Mouse (Mus musculus) liver, embryonic 14 days (tissue): ENCODE data around the gene Trim65. TPM values are rescaled to one million over a fixed set of nuclear protein-coding genes. Genes with fewer than 3 reads are reported as not detected.

Experiments
- polyA plus RNA-seq: library from polyadenylated mRNA; depleted of rRNA; stranded (reverse); fragments of >200 nt; gene quantifications from 2 replicates; pipeline ENCODE4 v1.2.3, GENCODE M21; 2012; rRNA removed

Trim65 gene
- 1.2 and 1.4 TPM in 2 replicates for polyA plus RNA-seq

DNA sequence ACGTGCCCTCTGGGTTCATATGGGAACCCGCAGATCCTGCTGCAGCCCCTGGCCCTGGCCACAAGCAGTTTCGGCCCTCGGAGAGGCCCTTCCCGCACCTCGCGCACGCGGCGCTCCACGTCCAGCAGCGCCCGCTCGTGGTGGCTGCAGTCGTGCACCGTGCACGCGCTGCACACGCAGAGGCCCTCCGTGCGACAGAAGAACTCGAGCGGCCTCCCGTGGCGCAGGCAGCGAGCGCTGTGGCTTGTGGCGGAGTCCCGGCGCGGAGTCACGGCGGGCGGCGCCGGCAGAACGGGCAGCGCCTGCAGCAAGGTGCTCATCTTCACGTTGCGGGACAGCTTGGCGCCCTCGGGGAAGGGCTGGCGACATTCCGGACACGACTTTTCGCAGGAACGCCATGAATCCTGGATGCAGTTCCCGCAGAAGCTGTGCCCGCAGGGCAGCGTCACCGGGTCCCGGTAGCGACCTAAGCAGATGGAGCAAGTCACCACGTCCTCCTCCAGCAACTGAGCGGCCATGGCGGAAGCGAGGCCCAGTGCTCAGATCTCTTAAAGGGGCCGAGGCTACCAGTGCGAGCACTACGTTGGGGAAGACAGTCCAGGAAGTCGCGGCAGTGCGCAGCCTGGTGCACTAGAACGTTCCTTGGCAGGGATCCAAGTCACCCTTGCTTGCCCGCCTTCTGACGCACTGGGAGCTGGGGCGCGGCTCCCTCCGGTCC is at the start of gene Trim65:
Trim65 (minus strand) TSS at position 641 of the 718 bp plus-strand sequence.

GRCm38 (mm10) chr11:116167884-116168439 is 37.0 kb upstream of the Trim65 start, which contains the start of gene Fbf1:
Gene Fbf1, minus strand, starts transcription at chr11:116168166.

DNA sequence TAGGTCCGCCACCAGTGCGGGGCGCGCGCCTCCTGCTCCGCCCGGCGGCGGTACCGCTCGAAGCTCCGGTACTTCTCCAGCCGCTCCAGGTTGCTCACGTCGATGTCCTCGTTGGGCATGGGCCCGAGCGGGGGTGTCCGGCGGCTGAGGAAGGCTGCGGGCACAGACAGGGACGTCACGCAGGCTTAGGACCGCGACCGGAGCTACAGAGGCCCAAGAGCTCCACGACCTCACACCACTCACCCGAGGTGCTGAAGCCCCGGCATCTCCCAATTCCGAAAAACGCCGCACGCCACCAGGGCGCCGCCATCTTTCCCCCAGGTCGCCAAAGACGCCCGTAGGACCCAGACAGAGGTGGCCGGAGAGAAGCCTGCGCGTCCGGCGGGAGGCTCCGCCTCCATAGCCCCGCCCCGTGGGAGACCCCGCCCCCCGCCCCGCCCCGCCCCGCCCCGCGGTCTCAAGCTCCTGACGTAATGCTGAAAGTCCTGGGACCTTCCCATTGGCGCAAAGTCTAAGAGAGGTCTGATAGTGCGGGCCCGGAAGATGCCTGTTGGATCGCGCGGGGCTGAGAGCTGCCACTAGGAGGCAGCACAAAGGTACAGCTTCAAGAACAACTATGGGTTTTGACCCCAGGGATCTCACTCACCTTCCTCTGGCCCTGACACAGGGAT is 7.7 kb upstream of the Trim65 start, which contains the start of gene Mrpl38:
Mrpl38 (minus strand) TSS at position 401 of the 671 bp plus-strand sequence.

DNA sequence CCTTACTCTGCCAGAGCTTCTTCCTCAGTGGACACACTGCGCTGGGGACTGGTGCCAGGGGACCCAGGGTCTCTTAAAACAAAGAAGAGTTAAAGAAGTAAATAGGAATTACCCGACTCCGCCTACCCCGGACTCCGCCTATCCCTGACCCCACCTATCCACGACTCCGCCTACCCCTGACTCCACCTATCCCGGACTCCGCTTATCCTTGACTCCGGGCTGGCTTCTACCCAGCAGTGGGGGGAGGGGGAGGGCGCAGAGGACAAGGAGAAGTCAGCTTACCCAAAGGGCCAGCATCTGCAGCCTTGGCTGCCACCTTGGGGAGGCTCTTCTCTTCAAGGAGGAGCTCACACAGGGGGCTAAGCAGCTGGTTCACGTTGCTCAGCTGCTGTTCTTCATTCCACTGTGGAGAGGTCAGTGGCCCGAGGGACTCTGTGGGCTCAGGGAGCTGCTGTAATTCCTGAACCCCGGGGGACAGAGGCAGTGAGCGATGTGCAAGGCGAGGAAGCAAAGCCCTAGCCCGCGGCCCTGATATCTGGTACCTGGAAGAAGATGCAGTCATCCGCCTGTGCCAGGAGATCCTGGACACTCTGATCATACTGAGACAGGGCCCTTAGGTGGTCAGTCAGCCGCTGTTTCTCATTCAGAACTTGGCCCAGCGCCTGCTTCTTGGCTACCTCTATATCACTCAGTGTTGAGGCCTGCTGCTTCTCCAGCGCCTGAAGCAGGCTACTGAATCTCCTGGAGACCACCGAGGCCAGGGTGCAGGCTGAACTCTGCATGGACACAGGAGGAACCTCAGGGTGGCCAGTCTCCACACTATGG is 3.6 kb downstream of the Trim65 start, which contains the start of gene Trim47:
Trim47 (minus strand) TSS at position 55 of the 825 bp plus-strand sequence.

DNA sequence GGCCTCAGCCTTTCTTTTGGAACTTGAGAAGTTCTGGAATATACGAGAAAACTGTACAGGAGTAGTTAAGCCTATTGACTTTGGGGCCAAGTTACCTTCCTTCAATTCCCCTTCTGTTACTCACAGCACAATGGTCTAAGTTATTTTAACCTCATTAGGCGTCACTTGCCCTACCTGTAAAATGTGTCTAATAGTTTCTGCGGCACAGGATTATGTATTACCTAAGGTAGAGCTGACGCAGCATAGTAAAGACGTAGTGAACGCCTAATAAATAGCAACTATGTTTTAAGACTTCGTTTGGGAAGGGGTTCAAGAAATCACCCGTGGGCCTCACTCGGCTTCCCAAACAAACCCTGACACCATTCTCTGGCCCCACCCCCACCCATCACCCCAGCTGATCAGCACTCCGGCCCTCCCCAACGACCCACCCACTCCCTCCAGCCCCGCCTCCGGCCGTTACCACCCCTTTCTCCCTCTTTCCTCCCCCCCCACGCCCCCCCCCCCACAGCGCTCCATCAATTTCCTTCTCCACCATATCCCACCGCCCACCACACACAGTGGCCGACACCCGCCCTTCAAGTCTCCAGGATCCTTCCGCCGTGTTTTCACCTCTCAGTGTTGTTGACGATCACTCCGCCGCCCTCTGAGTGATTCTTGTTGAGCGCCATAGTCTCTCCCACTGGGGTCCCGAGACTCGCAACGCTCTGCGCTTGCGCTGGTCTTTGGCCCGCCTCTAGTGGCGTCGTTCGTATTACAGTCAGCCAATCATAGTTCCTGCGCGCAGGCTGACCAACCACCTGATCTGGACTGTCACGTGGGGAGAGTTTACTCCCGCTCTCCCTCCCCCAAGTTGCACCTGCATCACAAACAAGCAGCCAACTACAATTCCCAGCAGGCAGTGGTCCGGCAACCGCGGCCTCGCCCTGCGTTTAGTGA is 44.4 kb downstream of the Trim65 start, which contains the start of gene Wbp2:
Wbp2 (minus strand) TSS at position 738 of the 936 bp plus-strand sequence.

DNA sequence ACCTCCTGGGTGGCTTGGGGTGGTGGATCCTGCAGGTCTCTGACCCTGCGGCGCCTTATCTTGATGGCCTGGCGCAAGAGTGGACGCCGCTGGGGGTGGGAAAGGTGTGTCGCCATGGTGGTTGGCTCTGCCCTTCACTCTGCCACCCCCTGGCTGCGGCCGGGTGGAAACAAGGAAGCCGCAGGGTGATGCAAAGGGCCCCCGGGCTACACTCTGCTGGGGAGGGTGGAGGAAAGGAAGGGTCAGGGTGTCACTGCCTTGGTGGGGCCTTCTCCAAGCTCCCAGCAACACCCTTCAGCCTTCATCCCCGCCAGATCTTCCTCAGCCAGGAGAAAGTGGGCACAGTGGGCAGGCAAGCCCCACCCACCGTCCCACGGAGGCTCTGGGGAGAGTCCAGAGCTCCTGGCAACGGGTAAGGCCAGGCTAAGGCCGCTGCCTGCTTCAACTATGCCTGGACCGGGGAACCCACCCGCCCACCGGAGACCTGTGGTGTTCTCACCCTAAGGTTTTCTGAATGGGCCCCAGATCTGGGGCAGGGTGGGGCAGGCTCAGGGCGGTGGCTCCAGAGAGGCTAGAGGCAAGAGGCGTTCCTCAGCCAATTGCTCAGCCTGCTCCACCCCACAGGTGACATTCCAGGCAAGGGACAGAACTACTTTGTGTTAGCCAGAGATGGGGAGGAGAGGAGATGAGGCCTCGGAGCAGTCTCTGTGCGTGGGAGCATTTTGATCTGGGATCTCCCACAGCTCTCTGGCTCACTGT is 53.3 kb downstream of the Trim65 start, which contains the start of gene Unc13d:
Unc13d (minus strand) TSS at position 516 of the 759 bp plus-strand sequence.

Other genes with a start within 250 kb of the Trim65 start
- gene Smim5, start 231.2 kb downstream of the Trim65 start, polyA plus RNA-seq = 21.1 and 25.1 TPM in 2 replicates
- gene Smim6, start 219.1 kb downstream of the Trim65 start, polyA plus RNA-seq = 1.4 and 2.2 TPM in 2 replicates
- 25.8 and 29.5 TPM in 2 replicates for gene Sap30bp, start 197.8 kb downstream of the Trim65 start, polyA plus RNA-seq
- gene Recql5, start 197.7 kb downstream of the Trim65 start, polyA plus RNA-seq = 6.3 and 7.7 TPM in 2 replicates
- 0.09 and 0.11 TPM in 2 replicates for gene Itgb4, start 156.4 kb downstream of the Trim65 start, polyA plus RNA-seq
- gene Galk1, start 118.4 kb downstream of the Trim65 start, polyA plus RNA-seq = 50.4 and 60.3 TPM in 2 replicates
- gene H3f3b, start 103.2 kb downstream of the Trim65 start, polyA plus RNA-seq = 250 and 282 TPM in 2 replicates
- 11.1 and 11.6 TPM in 2 replicates for gene Unk, start 100.8 kb downstream of the Trim65 start, polyA plus RNA-seq
- gene Unc13d, start 53.2 kb downstream of the Trim65 start, polyA plus RNA-seq = 17.2 and 18.8 TPM in 2 replicates
- gene Wbp2, start 44.1 kb downstream of the Trim65 start, polyA plus RNA-seq = 40.4 and 47.0 TPM in 2 replicates
- gene Trim47, start 3.9 kb downstream of the Trim65 start, polyA plus RNA-seq = 1.9 TPM in 2 replicates
- gene Mrpl38, start 7.7 kb upstream of the Trim65 start, polyA plus RNA-seq = 14.7 and 19.3 TPM in 2 replicates
- gene Fbf1, start 37.0 kb upstream of the Trim65 start, polyA plus RNA-seq = 8.4 and 9.4 TPM in 2 replicates
- gene Ten1, start 67.7 kb upstream of the Trim65 start, polyA plus RNA-seq = 17.4 and 21.2 TPM in 2 replicates
- 13.8 and 15.6 TPM in 2 replicates for gene Acox1, start 67.9 kb upstream of the Trim65 start, polyA plus RNA-seq
- gene Evpl, start 106.9 kb upstream of the Trim65 start, polyA plus RNA-seq = 0.07 and 0.28 TPM in 2 replicates
- 35.5 and 39.0 TPM in 2 replicates for gene Srp68, start 143.1 kb upstream of the Trim65 start, polyA plus RNA-seq
- 0.01 TPM in 1 of 2 replicates, not detected in the other for gene Galr2, start 149.8 kb upstream of the Trim65 start, polyA plus RNA-seq
- 8.0 and 8.8 TPM in 2 replicates for gene Exoc7, start 176.1 kb upstream of the Trim65 start, polyA plus RNA-seq
- gene Foxj1, start 204.3 kb upstream of the Trim65 start, polyA plus RNA-seq = 0.94 and 1.0 TPM in 2 replicates